Mouse (Mus musculus) heart, adult 2 months (tissue): ENCODE measurements at regions not wholly inside any gene's neighbourhood (a gene's known extent, or its start where the extent isn't known, plus 50 kb on each side); places are given as distances from the start of the nearest gene placed in this dataset.

ENCODE experiments used
- CTCF ChIP-seq: fragments of 200-600 bp; IDR thresholded peaks from 2 replicates; pipeline ENCODE4 v1.8.1; 2022; ENCODE audit warnings: antibody characterized with exemption, mild to moderate bottlenecking, moderate library complexity
- POLR2A ChIP-seq: fragments of 200-500 bp; IDR thresholded peaks from 2 replicates; pipeline ENCODE4 v1.6.1; 2011; ENCODE audit warnings: mild to moderate bottlenecking, low read depth, low read length, control low read depth; ENCODE audit not compliant: insufficient read depth

DNA sequence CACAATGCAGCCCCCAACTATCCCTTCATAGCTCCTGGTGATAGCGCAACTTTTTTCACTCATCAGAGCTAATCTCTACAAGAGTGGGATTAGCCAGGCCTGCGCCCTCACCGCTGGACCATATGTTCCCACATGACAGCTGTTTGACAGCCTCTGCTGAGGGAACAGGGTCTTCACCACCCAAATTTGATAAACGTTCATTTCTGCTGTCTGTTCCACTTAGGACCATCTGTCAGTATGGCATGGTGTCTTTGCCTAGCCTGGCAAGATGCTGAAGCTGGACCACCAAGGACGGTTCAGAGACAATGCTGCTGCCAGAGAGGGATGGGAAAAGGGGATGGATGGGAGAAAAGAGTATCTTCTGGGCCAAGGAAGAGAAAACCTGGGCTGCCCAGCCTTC is 321.4 kb downstream of the Mycn start:
- no peak for TF ChIP-seq CTCF
- no peak for TF ChIP-seq POLR2A
